ENCODE assay signal across 8 mouse cellular contexts in the genomic region with DNA sequence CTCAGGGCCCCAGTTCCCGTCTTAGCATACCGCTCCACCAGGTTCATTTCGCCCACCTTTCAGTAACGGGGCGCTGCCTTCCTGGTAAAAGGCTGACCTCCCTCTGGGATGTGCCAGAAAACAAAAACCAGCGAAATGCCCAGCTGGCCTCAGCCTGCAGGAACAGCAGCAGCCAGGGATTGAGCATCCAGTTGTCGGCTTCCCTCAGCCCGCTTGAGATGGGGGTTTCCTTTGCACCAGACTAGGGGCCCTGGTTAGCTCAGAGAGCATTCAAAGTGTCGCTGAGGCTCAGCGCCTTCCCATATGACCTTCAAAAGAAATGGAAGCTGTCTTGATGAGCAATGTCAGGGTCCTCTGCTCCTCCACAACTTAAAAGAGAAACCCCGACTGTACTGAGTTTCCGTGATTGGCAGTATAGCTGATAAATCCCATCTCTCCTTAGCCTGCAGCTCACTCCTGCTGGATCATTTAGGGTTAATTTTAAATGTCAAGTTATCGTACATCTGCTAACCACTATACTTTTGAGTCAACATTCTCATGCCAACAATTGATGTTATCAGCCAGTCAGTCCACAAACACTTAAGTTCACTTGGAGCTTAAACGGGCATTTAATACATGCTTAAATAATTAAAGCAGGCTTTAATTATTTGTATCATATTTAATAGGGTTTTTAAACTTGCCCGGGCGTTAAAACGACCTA. TPM values are rescaled to one million over a fixed set of nuclear protein-coding genes. Genes with fewer than 3 reads are reported as not detected.
DNase-seq lines count a peak whose midpoint lies in the region; ATAC-seq and TF ChIP-seq lines count a peak whose summit lies in the region.

No protein-coding gene starts in this region.

- no peaks in the 10 kb centered on the region for H3K27me3 ChIP-seq in heart, adult 2 months (ENCODE audit: control insufficient read depth, insufficient read depth, low read length)
- peaks cover 8% of the 10 kb centered on the region for H3K27me3 ChIP-seq in forebrain, embryonic 11.5 days (ENCODE audit: control insufficient read depth, insufficient read depth, low read length)
- H3K27me3 ChIP-seq in liver, embryonic 11.5 days (replicated peaks; ENCODE audit: control insufficient read depth, insufficient read depth, low read length), result no peaks in the 10 kb centered on the region

- peak overlapping the region; percentile 51 for H3K4me2 ChIP-seq in forebrain, embryonic 11.5 days (ENCODE audit: low read depth, low read length, severe bottlenecking)
- H3K4me2 ChIP-seq in liver, embryonic 11.5 days, result peak overlapping the region; percentile 73

- no peaks in the 10 kb centered on the region for H3K9me3 ChIP-seq in forebrain, embryonic 11.5 days (ENCODE audit: control insufficient read depth, low read length)
- no peaks in the 10 kb centered on the region for H3K9me3 ChIP-seq in liver, embryonic 11.5 days (ENCODE audit: control insufficient read depth, low read length)

- H3K4me1 ChIP-seq in heart, adult 2 months (ENCODE audit: control insufficient read depth, insufficient read depth, low read length), result peaks cover 6% of the 10 kb centered on the region
- H3K4me1 ChIP-seq in forebrain, embryonic 11.5 days (replicated peaks; ENCODE audit: control insufficient read depth, insufficient read depth, low read length), result peaks cover 6% of the 10 kb centered on the region; the same call in 1 of the 2 replicates
- peaks cover 11% of the 10 kb centered on the region for H3K4me1 ChIP-seq in liver, embryonic 11.5 days (replicated peaks; ENCODE audit: control insufficient read depth, insufficient read depth, low read length)

- H3K36me3 ChIP-seq in heart, adult 2 months (ENCODE audit: control insufficient read depth, insufficient read depth, low read length), result no peaks in the 10 kb centered on the region
- no peaks in the 10 kb centered on the region for H3K36me3 ChIP-seq in forebrain, embryonic 11.5 days (ENCODE audit: control insufficient read depth, insufficient read depth, low read length)
- no peaks in the 10 kb centered on the region for H3K36me3 ChIP-seq in liver, embryonic 11.5 days (ENCODE audit: control insufficient read depth, insufficient read depth, low read length)

- TF ChIP-seq POLR2A in heart, adult 2 months (IDR thresholded peaks at IDR 0.05; ENCODE audit: insufficient read depth, low read depth, low read length), result no peak

- H3K9ac ChIP-seq in heart, adult 2 months (ENCODE audit: low read depth, low read length), result peak overlapping the region; percentile 49
- H3K9ac ChIP-seq in forebrain, embryonic 11.5 days (ENCODE audit: low read length), result peak overlapping the region; percentile 58
- peak overlapping the region; percentile 61 for H3K9ac ChIP-seq in liver, embryonic 11.5 days (ENCODE audit: low read depth, low read length)

- intact Hi-C loops in heart, adult 2 months (cut with DNase I), result no loop called here
- intact Hi-C loops in heart, postnatal 14 days (cut with DNase I), result no loop called here
- intact Hi-C loops in gastrocnemius, postnatal 14 days (cut with DNase I; ENCODE audit: low total_unique reads), result no loop called here

- peak overlapping the region; percentile 79 for H3K27ac ChIP-seq in heart, adult 2 months
- H3K27ac ChIP-seq in forebrain, embryonic 11.5 days (ENCODE audit: low read depth, low read length), result no peak overlapping the region
- H3K27ac ChIP-seq in liver, embryonic 11.5 days (ENCODE audit: low read depth, low read length), result peak overlapping the region; percentile 87

- 24% methylated on average over 17 of the region's 17 CpGs for WGBS in heart, adult 2 months
- WGBS in forebrain, embryonic 11.5 days, result 25% methylated on average over 17 of the region's 17 CpGs
- 23% methylated on average over 17 of the region's 17 CpGs for WGBS in liver, embryonic 11.5 days

- no peak for ATAC-seq in forebrain, embryonic 11.5 days (replicated peaks; ENCODE audit: low FRiP score)
- no peak for ATAC-seq in liver, embryonic 11.5 days (replicated peaks; ENCODE audit: low FRiP score)
- ATAC-seq in cerebellum, adult (ENCODE audit: insufficient number of reproducible peaks, low FRiP score, low TSS enrichment), result no peak

- no peaks in the 10 kb centered on the region for H3K79me2 ChIP-seq in heart, adult 2 months (replicated peaks; ENCODE audit: control insufficient read depth, insufficient read depth, low read length)

- no peak for TF ChIP-seq CTCF in heart, adult 2 months (IDR thresholded peaks at IDR 0.05)

- DNase-seq in heart, adult 2 months, result no peak
- no peak for DNase-seq in heart, postnatal 14 days
- peak; percentile 57 for DNase-seq in 416B (ENCODE audit: low read depth)
- peak; percentile 55 for DNase-seq in forebrain, embryonic 11.5 days (ENCODE audit: low spot score)
- no peak for DNase-seq in liver, embryonic 11.5 days (ENCODE audit: low spot score)
- no peak for DNase-seq in frontal cortex, postnatal 10 days (ENCODE audit: low spot score in 2 of 2)
- DNase-seq in gastrocnemius, postnatal 14 days, result no peak

- no peak for TF ChIP-seq EP300 in heart, adult 2 months (IDR thresholded peaks at IDR 0.05; ENCODE audit: insufficient read depth, low read depth, low read length)

- peak overlapping the region; percentile 50 for H3K4me3 ChIP-seq in heart, adult 2 months
- H3K4me3 ChIP-seq in forebrain, embryonic 11.5 days (ENCODE audit: low read depth, low read length), result peak overlapping the region; percentile 20
- H3K4me3 ChIP-seq in liver, embryonic 11.5 days (ENCODE audit: low read depth, low read length), result peak overlapping the region; percentile 48

RNA-seq across cellular contexts. Expression of a gene that starts 19.5 kb away (rescaled TPM):
- 1 to 10 TPM; 1.0 to 1.6 TPM for total RNA-seq in heart, adult 2 months (2021)
- polyA plus RNA-seq in heart, adult 2 months (2012; rRNA removed), result 1.0 and 1.8 TPM in 2 replicates
- total RNA-seq in heart, postnatal 14 days (2021), result 1 to 10 TPM; 1.1 to 1.2 TPM
- 1.3 and 1.5 TPM in 2 replicates for polyA plus RNA-seq in forebrain, embryonic 11.5 days (2014; fragmentation: Nextera tagmentation; extraction: Ambion mirVana)
- 6.8 and 8.6 TPM in 2 replicates for polyA plus RNA-seq in liver, embryonic 11.5 days (2014; fragmentation: Nextera tagmentation; extraction: Ambion mirVana)
- under 1 TPM; 0.29 to 0.40 TPM for total RNA-seq in gastrocnemius, postnatal 14 days (2021)

RNA-seq across cellular contexts. Expression of a gene that starts 40.4 kb away (rescaled TPM):
- total RNA-seq in heart, adult 2 months (2021), result 1 to 10 TPM; 2.0 to 2.1 TPM
- polyA plus RNA-seq in heart, adult 2 months (2012; rRNA removed), result 3.4 and 6.5 TPM in 2 replicates
- 1 to 10 TPM; 2.6 to 2.9 TPM for total RNA-seq in heart, postnatal 14 days (2021)
- 0.84 and 1.0 TPM in 2 replicates for polyA plus RNA-seq in forebrain, embryonic 11.5 days (2014; fragmentation: Nextera tagmentation; extraction: Ambion mirVana)
- 3.3 and 3.9 TPM in 2 replicates for polyA plus RNA-seq in liver, embryonic 11.5 days (2014; fragmentation: Nextera tagmentation; extraction: Ambion mirVana)
- 1 to 10 TPM; 1.4 to 3.0 TPM for total RNA-seq in gastrocnemius, postnatal 14 days (2021)

Comparison
In these comparisons a context has a peak if more than half of its experiments do, and no peak if none do; other contexts are left out.
1. DNase-seq: peak in 416B (single experiment) and forebrain, embryonic 11.5 days (single experiment); none in heart, adult 2 months (0 of 2), heart, postnatal 14 days (0 of 2), liver, embryonic 11.5 days (single experiment), frontal cortex, postnatal 10 days (0 of 2) and gastrocnemius, postnatal 14 days (single experiment).
2. Peak in every context shown above with its lines, with median percentiles within 50 percentile points of each other: H3K4me3 ChIP-seq and H3K9ac ChIP-seq.